Mouse (Mus musculus) left cerebral cortex, adult 18-20 months (tissue): Measurements from ENCODE around the gene Gm20812. TPM values are rescaled to one million over a fixed set of nuclear protein-coding genes. Genes with fewer than 3 reads are reported as not detected.
"Not testable (repeated sequence)": the region's sequence is repeated elsewhere in the genome, so short reads cannot be mapped to it uniquely, and the experiment has no call there.

Experiments
- DNase-seq, 2 experiments: peaks; one replicate each; pipeline ENCODE4 v3.0.0; 2021 to 2022; ENCODE audit warnings: low spot score in 2 of 2, mixed read lengths in 1 of 2
- long read RNA-seq, 2 experiments: library from polyadenylated mRNA; stranded (forward); transcript quantifications; one replicate each; pipeline ENCODE4 v2.0.0; 2021
- total RNA-seq, 2 experiments: library from RNA; stranded (reverse); gene quantifications; 2 replicates each; pipeline ENCODE4 v1.2.3; 2021

Gm20812 gene
- total RNA-seq: not detected
- long read RNA-seq, experiment 1: 0 reads
- long read RNA-seq, experiment 2: 0 reads

DNA sequence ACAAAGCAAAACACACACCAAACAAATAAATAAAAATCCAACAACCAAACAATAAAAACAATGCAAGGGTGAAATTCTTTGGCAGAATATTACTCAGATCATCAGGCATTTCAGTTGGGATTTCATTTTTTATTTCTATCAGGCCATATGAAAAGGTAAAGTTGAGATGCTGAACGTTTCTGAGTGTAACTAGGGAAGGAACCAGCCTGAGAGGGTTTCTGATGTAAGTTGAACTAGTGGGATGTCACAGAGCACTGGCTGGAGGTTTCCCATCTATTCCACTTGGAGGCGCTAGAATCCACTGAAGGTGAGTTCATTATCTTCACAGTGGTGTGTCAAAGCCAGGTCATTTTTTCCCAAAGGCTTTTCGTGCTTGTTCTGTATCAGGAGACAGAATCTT is at the start of gene Gm20812:
Gm20812 (plus strand) TSS at position 301 of the 400 bp plus-strand sequence.
- DNase-seq: not testable (repeated sequence)

Other genes with a start within 250 kb of the Gm20812 start
- not detected for gene Gm29554, start 108.0 kb upstream of the Gm20812 start, total RNA-seq